Mouse (Mus musculus): Measurements from ENCODE around the gene Gmppa. TPM values are rescaled to one million over a fixed set of nuclear protein-coding genes. Genes with fewer than 3 reads are reported as not detected.
A peak's percentile ranks its signal among the peaks of the same experiment; 100 is the strongest.

Gene Gmppa
- polyA plus RNA-seq, 2 experiments: 22.8 to 34.3 TPM

GRCm38 (mm10) chr1:75478497-75478896, 42.8 kb downstream of the Gmppa start:
- H3K27me3 ChIP-seq (ENCODE audit: control insufficient read depth, insufficient read depth, low read length): peaks cover 49% of the 10 kb centered on the region
- H3K27ac ChIP-seq: no peak overlapping the region
- no peaks in the 10 kb centered on the region for H3K36me3 ChIP-seq (replicated peaks; ENCODE audit: control insufficient read depth, insufficient read depth, low read depth)
- peaks cover 7 to 9% of the 10 kb centered on the region in 2 experiments for H3K4me1 ChIP-seq (replicated peaks; ENCODE audit: control insufficient read depth in 2 of 2, insufficient read depth in 2 of 2, low read length in 1 of 2)
- H3K9me3 ChIP-seq (ENCODE audit: control insufficient read depth, low read length): no peaks in the 10 kb centered on the region
- DNase-seq (ENCODE audit: low read depth in 3 of 3, low spot score in 3 of 3): no peak
- WGBS (ENCODE audit: insufficient replicate concordance): under 1% methylated on average over 23 of the region's 25 CpGs
- peak; percentile 4; the same call in 1 of the 2 replicates for ATAC-seq (ENCODE audit: insufficient read depth)
- peak overlapping the region; percentile 54 for H3K9ac ChIP-seq (replicated peaks)
- peak overlapping the region; percentile 90 for H3K4me2 ChIP-seq (ENCODE audit: low read depth)
- peak overlapping the region; percentile 63 to 64 for H3K4me3 ChIP-seq (ENCODE audit: insufficient read depth in 1 of 2, low read depth in 2 of 2, low read length in 2 of 2)
- no peak for TF ChIP-seq EP300 (IDR thresholded peaks at IDR 0.05; ENCODE audit: low read depth)
- no peak for TF ChIP-seq CTCF (IDR thresholded peaks at IDR 0.05; ENCODE audit: low read depth)

GRCm38 (mm10) chr1:75478916-75479634, 43.3 kb downstream of the Gmppa start, which contains the start of the genes Chpf and Tmem198:
TSS of gene Chpf (minus strand) at chr1:75479307.
TSS of gene Tmem198 (plus strand) at chr1:75479532.
- Histone ChIP-seq H3K9me3 (ENCODE audit: control insufficient read depth, low read length) (no peaks in the 10 kb centered on the region), H3K27ac (no peak within 1 kb of the TSS), H3K4me2 (ENCODE audit: low read depth) (peak within 1 kb of the TSS; percentile 90), H3K4me1 (replicated peaks; ENCODE audit: control insufficient read depth in 2 of 2, insufficient read depth in 2 of 2, low read length in 1 of 2) (peaks cover 7 to 9% of the 10 kb centered on the region in 2 experiments), H3K9ac (replicated peaks) (peak within 1 kb of the TSS; percentile 54), H3K27me3 (ENCODE audit: control insufficient read depth, insufficient read depth, low read length) (peaks cover 52% of the 10 kb centered on the region), H3K36me3 (replicated peaks; ENCODE audit: control insufficient read depth, insufficient read depth, low read depth) (no peaks in the 10 kb centered on the region), H3K4me3 (ENCODE audit: insufficient read depth in 1 of 2, low read depth in 2 of 2, low read length in 2 of 2) (peak within 1 kb of the TSS; percentile 63 to 64)
- ATAC-seq (ENCODE audit: insufficient read depth) (peak; percentile 88), DNase-seq (ENCODE audit: low read depth in 3 of 3, low spot score in 3 of 3) (peak; percentile 73 to 79 (median 76))
- WGBS (ENCODE audit: insufficient replicate concordance): under 1% methylated on average over 72 of the region's 76 CpGs
- TF ChIP-seq CTCF (IDR thresholded peaks at IDR 0.05; ENCODE audit: low read depth) (no peak), EP300 (IDR thresholded peaks at IDR 0.05; ENCODE audit: low read depth) (no peak)

GRCm38 (mm10) chr1:75479635-75479989, 43.9 kb downstream of the Gmppa start:
- no peak for ATAC-seq (ENCODE audit: insufficient read depth)
- peaks cover 7 to 9% of the 10 kb centered on the region in 2 experiments for H3K4me1 ChIP-seq (replicated peaks; ENCODE audit: control insufficient read depth in 2 of 2, insufficient read depth in 2 of 2, low read length in 1 of 2)
- DNase-seq (ENCODE audit: low read depth in 3 of 3, low spot score in 3 of 3): no peak
- 2% methylated on average over 24 of the region's 24 CpGs for WGBS (ENCODE audit: insufficient replicate concordance)
- peak overlapping the region; percentile 22 to 63; a peak in 3 of 4 replicates for H3K4me3 ChIP-seq (ENCODE audit: insufficient read depth in 1 of 2, low read depth in 2 of 2, low read length in 2 of 2)
- H3K36me3 ChIP-seq (replicated peaks; ENCODE audit: control insufficient read depth, insufficient read depth, low read depth): no peaks in the 10 kb centered on the region
- H3K27ac ChIP-seq: no peak overlapping the region
- no peak for TF ChIP-seq CTCF (IDR thresholded peaks at IDR 0.05; ENCODE audit: low read depth)
- no peak for TF ChIP-seq EP300 (IDR thresholded peaks at IDR 0.05; ENCODE audit: low read depth)
- no peaks in the 10 kb centered on the region for H3K9me3 ChIP-seq (ENCODE audit: control insufficient read depth, low read length)
- H3K4me2 ChIP-seq (ENCODE audit: low read depth): peak overlapping the region; percentile 90
- H3K9ac ChIP-seq (replicated peaks): no peak overlapping the region
- peaks cover 54% of the 10 kb centered on the region for H3K27me3 ChIP-seq (ENCODE audit: control insufficient read depth, insufficient read depth, low read length)

GRCm38 (mm10) chr1:75480036-75480435, 44.3 kb downstream of the Gmppa start:
- Histone ChIP-seq H3K4me2 (ENCODE audit: low read depth) (no peak overlapping the region), H3K36me3 (replicated peaks; ENCODE audit: control insufficient read depth, insufficient read depth, low read depth) (no peaks in the 10 kb centered on the region), H3K27me3 (ENCODE audit: control insufficient read depth, insufficient read depth, low read length) (peaks cover 54% of the 10 kb centered on the region), H3K4me3 (ENCODE audit: insufficient read depth in 1 of 2, low read depth in 2 of 2, low read length in 2 of 2) (no peak overlapping the region), H3K4me1 (replicated peaks; ENCODE audit: control insufficient read depth in 2 of 2, insufficient read depth in 2 of 2, low read length in 1 of 2) (peaks cover 7 to 9% of the 10 kb centered on the region in 2 experiments), H3K9me3 (ENCODE audit: control insufficient read depth, low read length) (no peaks in the 10 kb centered on the region), H3K27ac (no peak overlapping the region), H3K9ac (replicated peaks) (no peak overlapping the region)
- DNase-seq (ENCODE audit: low read depth in 3 of 3, low spot score in 3 of 3): no peak
- TF ChIP-seq EP300 (IDR thresholded peaks at IDR 0.05; ENCODE audit: low read depth) (no peak), CTCF (IDR thresholded peaks at IDR 0.05; ENCODE audit: low read depth) (no peak)
- no peak for ATAC-seq (ENCODE audit: insufficient read depth)
- 19% methylated on average over 13 of the region's 13 CpGs for WGBS (ENCODE audit: insufficient replicate concordance)

GRCm38 (mm10) chr1:75480735-75481134, 45.0 kb downstream of the Gmppa start:
- no peak for TF ChIP-seq CTCF (IDR thresholded peaks at IDR 0.05; ENCODE audit: low read depth)
- WGBS (ENCODE audit: insufficient replicate concordance): 67% methylated on average over 7 of the region's 7 CpGs
- H3K9ac ChIP-seq (replicated peaks): no peak overlapping the region
- H3K27ac ChIP-seq: no peak overlapping the region
- peaks cover 61% of the 10 kb centered on the region for H3K27me3 ChIP-seq (ENCODE audit: control insufficient read depth, insufficient read depth, low read length)
- no peaks in the 10 kb centered on the region for H3K9me3 ChIP-seq (ENCODE audit: control insufficient read depth, low read length)
- H3K4me1 ChIP-seq (replicated peaks; ENCODE audit: control insufficient read depth in 2 of 2, insufficient read depth in 2 of 2, low read length in 1 of 2): peaks cover 7 to 9% of the 10 kb centered on the region in 2 experiments
- no peak for ATAC-seq (ENCODE audit: insufficient read depth)
- no peaks in the 10 kb centered on the region for H3K36me3 ChIP-seq (replicated peaks; ENCODE audit: control insufficient read depth, insufficient read depth, low read depth)
- H3K4me3 ChIP-seq (ENCODE audit: insufficient read depth in 1 of 2, low read depth in 2 of 2, low read length in 2 of 2): no peak overlapping the region
- DNase-seq (ENCODE audit: low read depth in 3 of 3, low spot score in 3 of 3): no peak
- H3K4me2 ChIP-seq (ENCODE audit: low read depth): no peak overlapping the region

Measured in liver, embryonic 14.5 days (tissue).